Mouse (Mus musculus): Measurements from ENCODE around the gene Gpc3. TPM values are rescaled to one million over a fixed set of nuclear protein-coding genes. Genes with fewer than 3 reads are reported as not detected.
"Not testable (repeated sequence)": the region's sequence is repeated elsewhere in the genome, so short reads cannot be mapped to it uniquely, and the experiment has no call there.

Gpc3 gene
- polyA plus RNA-seq, 1 experiment from 2014 or later, result 459 TPM

DNA sequence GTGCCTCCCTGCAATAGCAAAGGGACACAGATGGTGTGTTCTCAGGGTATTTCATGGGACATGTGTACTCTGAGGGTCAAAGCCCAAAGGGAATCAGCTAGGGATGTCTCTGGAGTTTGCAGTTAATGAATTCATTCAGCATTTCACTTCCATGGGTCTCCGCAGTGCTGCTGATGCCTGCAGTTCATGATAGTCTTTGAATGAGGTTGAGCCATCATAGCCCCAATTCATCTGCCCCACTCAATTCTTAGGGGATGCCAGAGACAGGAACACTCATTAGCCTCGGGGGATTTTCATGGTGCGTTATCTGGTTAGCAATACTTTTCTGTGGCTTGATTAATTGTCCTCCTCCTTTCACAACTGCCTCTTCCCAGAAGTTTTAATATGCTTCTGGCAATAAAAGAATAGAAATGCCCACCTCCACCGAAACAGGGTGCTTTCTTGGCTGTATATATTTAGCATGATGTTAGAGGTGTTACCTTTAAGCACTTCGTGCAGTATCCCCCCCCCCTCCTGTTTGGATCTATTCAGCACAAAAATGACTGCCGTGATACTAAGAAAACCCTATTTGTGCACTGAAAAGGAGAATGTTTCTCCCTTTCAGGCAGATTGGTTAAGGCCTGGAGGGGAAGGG is 244.3 kb downstream of the Gpc3 start:
- no peak overlapping the region for H3K4me3 ChIP-seq (ENCODE audit: low read depth, low read length)
- no peaks in the 10 kb centered on the region for H3K36me3 ChIP-seq (replicated peaks; ENCODE audit: insufficient read depth, low read length)
- no peak for ATAC-seq
- TF ChIP-seq CTCF (IDR thresholded peaks at IDR 0.05; ENCODE audit: low read depth) (no peak), EP300 (IDR thresholded peaks at IDR 0.05; ENCODE audit: low read depth) (no peak)
- no peaks in the 10 kb centered on the region for H3K4me1 ChIP-seq (ENCODE audit: insufficient read depth)
- H3K9ac ChIP-seq (replicated peaks), result no peak overlapping the region
- no peaks in the 10 kb centered on the region for H3K9me3 ChIP-seq (ENCODE audit: low read length)
- no peak overlapping the region for H3K27ac ChIP-seq (ENCODE audit: low read depth)
- H3K4me2 ChIP-seq (ENCODE audit: low read depth, low read length), result no peak overlapping the region
- H3K27me3 ChIP-seq (ENCODE audit: insufficient read depth, low read length), result no peaks in the 10 kb centered on the region
- DNase-seq, result no peak
- 64% methylated on average over 6 of the region's 6 CpGs for WGBS (ENCODE audit: insufficient replicate concordance)

DNA sequence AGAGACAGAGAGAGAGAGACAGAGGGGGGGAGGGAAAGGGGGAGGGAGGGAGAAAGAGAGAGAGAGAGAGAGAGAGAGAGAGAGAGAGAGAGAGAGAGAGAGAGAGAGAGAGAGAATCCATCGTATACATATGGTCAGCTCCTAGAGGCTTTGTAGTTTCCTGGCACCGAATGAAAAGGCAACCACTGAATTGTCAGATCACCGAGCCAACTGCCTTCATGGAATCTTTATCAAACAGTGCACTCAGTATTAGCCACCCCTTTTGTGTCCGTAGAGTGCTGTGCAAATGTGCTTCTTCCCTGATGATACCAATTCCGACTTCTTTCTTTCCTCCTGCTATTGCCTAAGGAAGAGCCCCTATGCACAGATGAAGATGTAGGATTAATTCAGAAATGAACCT is 246.9 kb downstream of the Gpc3 start:
- Histone ChIP-seq H3K36me3 (replicated peaks; ENCODE audit: insufficient read depth, low read length) (no peaks in the 10 kb centered on the region), H3K4me1 (ENCODE audit: insufficient read depth) (no peaks in the 10 kb centered on the region), H3K27me3 (ENCODE audit: insufficient read depth, low read length) (no peaks in the 10 kb centered on the region), H3K9ac (replicated peaks) (no peak overlapping the region), H3K4me2 (ENCODE audit: low read depth, low read length) (no peak overlapping the region), H3K9me3 (ENCODE audit: low read length) (no peaks in the 10 kb centered on the region), H3K4me3 (ENCODE audit: low read depth, low read length) (no peak overlapping the region), H3K27ac (ENCODE audit: low read depth) (no peak overlapping the region)
- ATAC-seq (no peak), DNase-seq (no peak)
- TF ChIP-seq CTCF (IDR thresholded peaks at IDR 0.05; ENCODE audit: low read depth) (no peak), EP300 (IDR thresholded peaks at IDR 0.05; ENCODE audit: low read depth) (no peak)
- 72% methylated on average over 5 of the region's 5 CpGs for WGBS (ENCODE audit: insufficient replicate concordance)

- H3K4me2 ChIP-seq (ENCODE audit: low read depth, low read length), result no peak overlapping the region
- H3K27ac ChIP-seq (ENCODE audit: low read depth), result no peak overlapping the region
- no peak overlapping the region for H3K9ac ChIP-seq (replicated peaks)
- ATAC-seq, result no peak
- no peaks in the 10 kb centered on the region for H3K9me3 ChIP-seq (ENCODE audit: low read length)
- no peaks in the 10 kb centered on the region for H3K27me3 ChIP-seq (ENCODE audit: insufficient read depth, low read length)
- no peak for DNase-seq
- no peaks in the 10 kb centered on the region for H3K4me1 ChIP-seq (ENCODE audit: insufficient read depth)
- TF ChIP-seq EP300 (IDR thresholded peaks at IDR 0.05; ENCODE audit: low read depth) (no peak), CTCF (IDR thresholded peaks at IDR 0.05; ENCODE audit: low read depth) (no peak)
- H3K4me3 ChIP-seq (ENCODE audit: low read depth, low read length), result no peak overlapping the region
- H3K36me3 ChIP-seq (replicated peaks; ENCODE audit: insufficient read depth, low read length), result no peaks in the 10 kb centered on the region
- WGBS (ENCODE audit: insufficient replicate concordance), result 84% methylated on average over 10 of the region's 10 CpGs
Measured at GRCm38 (mm10) chrX:52365790-52366189, 248.0 kb downstream of the Gpc3 start.

GRCm38 (mm10) chrX:52362241-52363011 is 251.3 kb downstream of the Gpc3 start:
- Histone ChIP-seq H3K27ac (ENCODE audit: low read depth) (no peak overlapping the region), H3K9ac (replicated peaks) (no peak overlapping the region), H3K36me3 (replicated peaks; ENCODE audit: insufficient read depth, low read length) (no peaks in the 10 kb centered on the region), H3K4me2 (ENCODE audit: low read depth, low read length) (no peak overlapping the region), H3K4me3 (ENCODE audit: low read depth, low read length) (no peak overlapping the region), H3K9me3 (ENCODE audit: low read length) (no peaks in the 10 kb centered on the region), H3K27me3 (ENCODE audit: insufficient read depth, low read length) (no peaks in the 10 kb centered on the region), H3K4me1 (ENCODE audit: insufficient read depth) (no peaks in the 10 kb centered on the region)
- 77% methylated on average over 4 of the region's 4 CpGs for WGBS (ENCODE audit: insufficient replicate concordance)
- ATAC-seq (no peak), DNase-seq (no peak)
- TF ChIP-seq CTCF (IDR thresholded peaks at IDR 0.05; ENCODE audit: low read depth) (no peak), EP300 (IDR thresholded peaks at IDR 0.05; ENCODE audit: low read depth) (no peak)

DNA sequence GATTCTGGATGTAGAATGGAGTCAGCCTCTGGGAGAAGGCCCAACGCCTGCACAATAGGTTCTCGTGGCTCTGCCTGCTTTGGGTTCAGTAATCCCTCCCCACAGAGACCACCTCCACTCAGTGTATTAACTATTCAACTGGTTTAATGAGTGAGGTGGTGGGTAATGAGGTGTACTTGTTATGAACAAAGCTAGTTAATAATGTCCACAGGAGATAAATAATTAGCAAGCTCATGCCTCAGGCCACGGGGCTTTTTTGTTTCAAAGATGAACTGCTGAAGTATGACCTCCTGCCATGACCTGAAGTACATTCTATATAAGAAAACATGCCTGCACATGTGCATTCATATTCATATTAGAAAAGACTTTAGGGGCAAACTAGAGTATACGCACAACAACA is 260.8 kb downstream of the Gpc3 start:
- no peak for TF ChIP-seq CTCF (IDR thresholded peaks at IDR 0.05; ENCODE audit: low read depth)
- no peak for TF ChIP-seq EP300 (IDR thresholded peaks at IDR 0.05; ENCODE audit: low read depth)
- DNase-seq, result no peak
- Histone ChIP-seq H3K9ac (replicated peaks) (no peak overlapping the region), H3K4me1 (ENCODE audit: insufficient read depth) (no peaks in the 10 kb centered on the region), H3K4me2 (ENCODE audit: low read depth, low read length) (no peak overlapping the region), H3K36me3 (replicated peaks; ENCODE audit: insufficient read depth, low read length) (no peaks in the 10 kb centered on the region), H3K27ac (ENCODE audit: low read depth) (no peak overlapping the region), H3K27me3 (ENCODE audit: insufficient read depth, low read length) (no peaks in the 10 kb centered on the region), H3K4me3 (ENCODE audit: low read depth, low read length) (no peak overlapping the region), H3K9me3 (ENCODE audit: low read length) (no peaks in the 10 kb centered on the region)
- ATAC-seq, result no peak
- WGBS (ENCODE audit: insufficient replicate concordance), result 77% methylated on average over 4 of the region's 4 CpGs

- not testable (repeated sequence) for H3K27ac ChIP-seq (ENCODE audit: low read depth)
- WGBS (ENCODE audit: insufficient replicate concordance), result 70% methylated on average over 5 of the region's 5 CpGs
Measured at GRCm38 (mm10) chrX:52350631-52351030, 263.1 kb downstream of the Gpc3 start.

More at GRCm38 (mm10) chrX:52350631-52351030, 263.1 kb downstream of the Gpc3 start:
- H3K4me3 ChIP-seq (ENCODE audit: low read depth, low read length); H3K27me3 ChIP-seq (ENCODE audit: insufficient read depth, low read length); H3K36me3 ChIP-seq (replicated peaks; ENCODE audit: insufficient read depth, low read length); H3K9ac ChIP-seq (replicated peaks); H3K4me2 ChIP-seq (ENCODE audit: low read depth, low read length); H3K4me1 ChIP-seq (ENCODE audit: insufficient read depth); ATAC-seq; H3K9me3 ChIP-seq (ENCODE audit: low read length); DNase-seq: not testable (repeated sequence)
